Mouse (Mus musculus) C2C12 (cell line): ENCODE data around the gene Dnaic1. TPM values are rescaled to one million over a fixed set of nuclear protein-coding genes. Genes with fewer than 3 reads are reported as not detected.
A peak's percentile ranks its signal among the peaks of the same experiment; 100 is the strongest.

Experiments used
- H3K27me3 ChIP-seq: one replicate; pipeline ENCODE4 v1.6.1; 2011; ENCODE audit not compliant: control insufficient read depth, insufficient read depth, insufficient read length
- H3K36me3 ChIP-seq: one replicate; pipeline ENCODE4 v1.6.1; 2011; ENCODE audit not compliant: control insufficient read depth, insufficient read depth
- H3K4me3 ChIP-seq: one replicate; pipeline ENCODE4 v1.5.1; 2011; ENCODE audit warnings: mild to moderate bottlenecking, control low read depth; ENCODE audit not compliant: poor library complexity, insufficient read depth, severe bottlenecking
- H3K79me2 ChIP-seq: one replicate; pipeline ENCODE4 v1.6.1; 2011; ENCODE audit not compliant: control insufficient read depth, insufficient read depth
- H3K79me3 ChIP-seq: one replicate; pipeline ENCODE4 v1.6.1; 2011; ENCODE audit warnings: low read depth, control low read depth
- H3ac ChIP-seq: one replicate; pipeline ENCODE3; 2011; ENCODE audit warnings: low read depth; ENCODE audit not compliant: control insufficient read depth, insufficient read length
- CEBPB ChIP-seq: IDR thresholded peaks from one replicate; pipeline ENCODE4 v1.6.1; 2011; ENCODE audit warnings: low read depth, mild to moderate bottlenecking, control low read depth, moderate library complexity
- CTCF ChIP-seq: IDR thresholded peaks from one replicate; pipeline ENCODE4 v1.5.1; 2011; ENCODE audit not compliant: control insufficient read depth, insufficient read depth, insufficient read length
- FOSL1 ChIP-seq: IDR thresholded peaks from one replicate; pipeline ENCODE4 v1.8.0; 2011; ENCODE audit warnings: mild to moderate bottlenecking, low read length; ENCODE audit not compliant: poor library complexity, insufficient read depth, severe bottlenecking
- MAX ChIP-seq: IDR thresholded peaks from one replicate; pipeline ENCODE4 v1.6.1; 2011; ENCODE audit warnings: mild to moderate bottlenecking, control low read depth
- MYOD1 ChIP-seq: IDR thresholded peaks from one replicate; pipeline ENCODE4 v1.6.1; 2011; ENCODE audit warnings: low read depth; ENCODE audit not compliant: control insufficient read depth, insufficient read length
- MYOG ChIP-seq: IDR thresholded peaks from one replicate; pipeline ENCODE4 v1.6.1; 2011; ENCODE audit not compliant: control insufficient read depth, insufficient read length; ENCODE audit errors: extremely low read depth
- USF1 ChIP-seq: IDR thresholded peaks from one replicate; pipeline ENCODE4 v1.6.1; 2011; ENCODE audit warnings: low read depth, mild to moderate bottlenecking, control low read depth, moderate library complexity
- polyA plus RNA-seq: library from polyadenylated mRNA; unstranded; fragments of >200 nt; fragmentation: generic; extraction: Trizol; gene quantifications from one replicate; pipeline ENCODE4 v1.2.1, GENCODE M21; 2012; ENCODE audit warnings: missing spikeins

The Dnaic1 gene
- polyA plus RNA-seq, 1 experiment: not detected

DNA sequence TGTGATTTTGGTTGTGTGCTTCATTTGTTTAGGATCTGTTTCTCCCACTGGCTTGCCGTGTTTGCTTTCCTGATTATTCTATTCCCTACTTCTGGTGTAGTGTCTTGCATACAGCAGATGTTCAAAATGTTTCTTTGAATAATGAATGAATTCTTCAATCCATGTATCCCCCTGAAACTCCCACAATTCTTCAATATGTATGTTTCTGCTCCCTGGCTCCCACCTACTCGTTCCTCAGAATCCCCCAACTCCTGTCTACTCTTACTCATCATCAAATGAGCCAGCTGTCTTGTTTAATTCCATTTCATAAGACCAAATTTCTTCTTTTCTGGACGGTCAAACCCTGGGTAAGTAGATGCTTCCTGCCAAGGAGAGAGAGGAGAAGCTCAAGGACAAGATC, 12.5 kb upstream of the Dnaic1 start:
- no peaks in the 10 kb centered on the region for H3K27me3 ChIP-seq
- H3K36me3 ChIP-seq: no peaks in the 10 kb centered on the region
- H3K79me2 ChIP-seq: no peaks in the 10 kb centered on the region
- no peak overlapping the region for H3ac ChIP-seq
- H3K4me3 ChIP-seq: no peak overlapping the region
- no peak for TF ChIP-seq FOSL1
- no peaks in the 10 kb centered on the region for H3K79me3 ChIP-seq

DNA sequence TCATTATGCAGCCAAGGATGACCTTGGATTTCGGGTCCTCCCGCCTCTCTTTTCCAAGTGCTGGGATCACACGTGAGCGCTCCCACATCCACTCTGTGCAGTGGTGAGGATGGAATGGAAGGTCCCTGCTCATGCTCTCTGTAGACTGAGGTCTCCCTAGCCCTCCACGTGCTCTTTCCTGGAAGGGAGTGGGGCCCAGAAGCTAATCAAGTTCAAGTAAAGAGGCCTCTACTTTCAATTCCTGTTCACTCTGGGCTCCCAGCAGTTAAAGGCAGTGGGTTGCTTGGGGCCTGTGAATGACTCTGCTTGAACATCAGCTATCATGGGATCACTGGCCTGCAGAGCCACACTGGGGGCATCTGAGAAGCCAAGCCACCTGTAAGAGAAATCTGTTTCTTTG, 6.3 kb upstream of the Dnaic1 start:
- no peak for TF ChIP-seq MYOG
- no peak for TF ChIP-seq MAX
- no peak for TF ChIP-seq USF1
- TF ChIP-seq FOSL1: no peak
- TF ChIP-seq CTCF: no peak
- no peak for TF ChIP-seq CEBPB
- no peak for TF ChIP-seq MYOD1
- no peaks in the 10 kb centered on the region for H3K27me3 ChIP-seq
- H3K79me2 ChIP-seq: no peaks in the 10 kb centered on the region
- no peaks in the 10 kb centered on the region for H3K36me3 ChIP-seq
- H3ac ChIP-seq: no peak overlapping the region
- no peaks in the 10 kb centered on the region for H3K79me3 ChIP-seq
- no peak overlapping the region for H3K4me3 ChIP-seq

DNA sequence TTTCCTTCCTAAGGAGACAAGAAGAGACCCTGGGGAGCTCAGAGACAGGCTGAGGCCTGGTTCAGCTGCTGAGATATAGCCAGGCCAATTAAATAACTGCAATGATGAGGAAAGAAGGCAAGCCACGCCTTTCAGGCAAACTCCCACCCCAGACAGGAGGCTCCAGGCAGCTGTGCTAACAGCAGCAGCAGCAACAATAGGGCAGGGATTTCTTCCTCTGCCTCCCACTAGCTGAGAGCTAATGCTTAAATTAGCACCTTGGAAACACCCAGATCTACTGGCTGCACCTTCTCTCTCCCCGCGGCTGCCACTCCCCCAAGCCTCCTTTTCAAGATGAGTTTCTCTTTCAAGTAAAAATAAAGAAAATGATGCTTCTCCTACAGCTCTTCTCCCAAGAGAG, 3.5 kb upstream of the Dnaic1 start:
- Histone ChIP-seq H3ac (no peak overlapping the region), H3K27me3 (no peaks in the 10 kb centered on the region)

DNA sequence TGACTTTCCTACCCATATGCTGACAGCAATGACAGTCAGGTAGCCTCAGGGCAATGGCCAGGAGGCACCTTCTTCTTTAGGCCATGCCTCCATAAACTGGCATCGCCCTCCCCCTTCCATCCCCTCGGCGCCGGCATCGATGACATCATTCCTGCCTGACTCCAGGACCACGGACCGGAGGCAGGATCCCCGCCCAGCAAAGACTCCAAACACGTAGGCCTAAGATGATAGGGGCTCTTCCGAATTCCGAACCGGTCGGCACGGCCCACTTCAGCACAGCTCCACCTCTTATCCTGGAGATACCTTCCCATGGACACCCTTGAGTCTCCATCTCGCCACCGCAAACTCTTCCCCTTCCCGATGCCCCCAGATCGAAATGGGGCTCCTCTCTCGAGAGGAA, 1.3 kb upstream of the Dnaic1 start:
- Histone ChIP-seq H3K4me3 (peak overlapping the region; percentile 36), H3K27me3 (no peaks in the 10 kb centered on the region), H3K79me3 (no peaks in the 10 kb centered on the region), H3ac (peak overlapping the region; percentile 27), H3K79me2 (no peaks in the 10 kb centered on the region), H3K36me3 (no peaks in the 10 kb centered on the region)
- TF ChIP-seq CTCF: no peak
- TF ChIP-seq MYOG: no peak
- no peak for TF ChIP-seq MAX
- no peak for TF ChIP-seq FOSL1
- no peak for TF ChIP-seq CEBPB
- TF ChIP-seq USF1: no peak
- no peak for TF ChIP-seq MYOD1

More for the DNA sequence above, 3.5 kb upstream of the Dnaic1 start:
- H3K36me3 ChIP-seq: no peaks in the 10 kb centered on the region
- no peaks in the 10 kb centered on the region for H3K79me2 ChIP-seq
- no peak for TF ChIP-seq CTCF
- TF ChIP-seq MYOG: no peak
- no peak for TF ChIP-seq USF1
- TF ChIP-seq MYOD1: no peak
- no peak for TF ChIP-seq MAX
- no peak for TF ChIP-seq FOSL1
- no peak for TF ChIP-seq CEBPB
- H3K79me3 ChIP-seq: no peaks in the 10 kb centered on the region
- H3K4me3 ChIP-seq: no peak overlapping the region

DNA sequence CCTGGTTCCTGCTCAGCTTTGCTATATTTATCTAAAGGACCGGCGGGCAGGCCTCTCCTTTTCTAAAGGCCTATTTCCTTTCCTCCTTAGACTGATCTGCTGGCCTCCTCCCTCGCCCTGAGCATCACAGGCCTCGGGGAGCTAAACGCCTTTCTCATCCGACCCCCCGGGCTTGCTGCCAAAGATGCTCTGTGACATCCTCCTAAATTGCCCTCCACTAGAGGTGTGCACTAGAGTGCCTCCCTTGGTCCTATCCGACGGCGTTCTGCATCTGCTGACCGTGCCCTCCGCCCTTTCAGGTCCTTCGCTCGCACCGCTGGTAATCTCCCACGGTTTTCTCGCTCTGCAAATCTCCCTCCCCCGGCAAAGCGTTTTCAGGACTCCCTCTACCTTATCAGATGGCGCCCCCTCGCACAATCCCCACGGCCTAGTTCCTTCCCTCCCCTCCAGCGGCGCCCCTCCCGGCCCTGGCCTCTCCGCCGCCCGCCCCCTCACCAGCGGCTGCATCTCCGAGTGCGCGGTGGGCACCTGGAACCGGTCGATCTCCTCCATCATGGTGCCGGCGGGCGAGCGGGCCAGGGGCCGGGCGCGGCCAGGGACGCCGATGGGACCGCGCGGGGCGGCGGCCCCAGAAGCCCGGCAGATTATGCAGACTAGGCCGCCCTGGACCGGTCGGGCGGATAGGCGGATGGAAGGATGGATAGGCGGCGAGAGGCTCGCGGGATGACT, 729 bp upstream of the Dnaic1 start:
- peak overlapping the region; percentile 51 for H3ac ChIP-seq
- TF ChIP-seq USF1 (no peak), MYOD1 (no peak), CTCF (no peak), CEBPB (no peak), MAX (no peak)
- H3K4me3 ChIP-seq: peak overlapping the region; percentile 36
- no peaks in the 10 kb centered on the region for H3K36me3 ChIP-seq
- no peaks in the 10 kb centered on the region for H3K27me3 ChIP-seq
- no peaks in the 10 kb centered on the region for H3K79me2 ChIP-seq
- no peaks in the 10 kb centered on the region for H3K79me3 ChIP-seq

DNA sequence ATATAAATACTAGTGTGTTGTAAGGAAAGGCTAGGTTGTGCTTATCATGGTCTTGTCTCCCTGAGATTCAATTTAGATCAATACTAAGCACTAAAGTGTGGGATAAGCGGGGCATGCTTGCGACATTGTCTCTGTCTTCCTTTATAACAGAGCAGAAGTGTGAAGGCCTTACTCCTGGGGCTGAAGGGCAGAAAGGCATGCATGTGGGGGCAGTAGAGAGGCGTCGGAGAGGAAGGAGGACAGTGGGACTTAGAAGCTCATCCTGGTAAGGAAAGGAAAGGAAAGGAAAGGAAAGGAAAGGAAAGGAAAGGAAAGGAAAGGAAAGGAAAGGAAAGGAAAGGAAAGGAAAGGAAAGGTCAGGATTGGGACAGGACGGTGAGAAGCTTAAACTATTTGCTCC, 1.9 kb downstream of the Dnaic1 start:
- no peaks in the 10 kb centered on the region for H3K36me3 ChIP-seq
- H3K79me3 ChIP-seq: no peaks in the 10 kb centered on the region
- no peaks in the 10 kb centered on the region for H3K79me2 ChIP-seq
- TF ChIP-seq MYOG (no peak), CTCF (no peak), FOSL1 (no peak), MYOD1 (no peak), USF1 (no peak), MAX (no peak)
- H3ac ChIP-seq: no peak overlapping the region
- H3K27me3 ChIP-seq: peaks cover 6% of the 10 kb centered on the region
- H3K4me3 ChIP-seq: no peak overlapping the region
